In the genomic region with DNA sequence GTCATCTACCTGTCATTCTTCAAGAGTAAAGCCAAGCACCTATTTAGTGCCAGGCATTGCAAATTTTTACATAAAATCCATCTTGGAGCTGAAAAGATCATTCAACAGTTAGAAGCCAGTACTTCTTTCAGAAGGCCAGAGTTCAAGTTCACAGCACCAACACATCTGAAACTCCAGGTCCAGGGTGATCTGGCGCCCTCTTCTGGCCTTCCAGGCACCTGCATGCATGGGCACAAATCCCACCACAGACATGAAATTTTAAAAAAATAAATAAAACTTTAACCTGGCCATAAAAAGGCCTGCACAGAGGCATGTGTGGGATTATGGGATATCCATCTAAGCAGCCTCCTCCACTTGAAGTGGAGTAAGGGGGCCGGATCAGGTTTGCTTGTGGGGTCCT, we compare ENCODE assay signal across 15 mouse cellular contexts.
DNase-seq lines count a peak whose midpoint lies in the region; ATAC-seq and TF ChIP-seq lines count a peak whose summit lies in the region.
"Had no signal": no experiment of that assay in that cellular context is flagged by ENCODE, and none has a peak within 500 bp of the region (broad histone marks: within the 10 kb centered on the region; RNA-seq: fewer than 3 reads in every experiment).

No protein-coding gene starts in this region.

- POLR2A ChIA-PET in Patski (lab: Charles Lee) = no interaction called here

- H3K27ac ChIP-seq in layer of hippocampus, adult 2 months = no peak overlapping the region
- H3K27ac ChIP-seq in testis, adult 2 months (ENCODE audit: control insufficient read depth, insufficient read depth, low read depth, low read length) = no peak overlapping the region
- H3K27ac ChIP-seq: forebrain, embryonic 13.5 days; heart, embryonic 13.5 days; hindbrain, embryonic 13.5 days; stomach, embryonic 15.5 days had no signal

- H3K4me3 ChIP-seq in layer of hippocampus, adult 2 months = no peak overlapping the region
- no peak overlapping the region for H3K4me3 ChIP-seq in testis, adult 2 months (ENCODE audit: control insufficient read depth, low read depth, low read length)
- H3K4me3 ChIP-seq: forebrain, embryonic 13.5 days; heart, embryonic 13.5 days; hindbrain, embryonic 13.5 days; stomach, embryonic 15.5 days had no signal

- H3K27me3 ChIP-seq in testis, adult 2 months (ENCODE audit: control insufficient read depth, insufficient read depth, low read length) = no peaks in the 10 kb centered on the region
- peaks cover 11% of the 10 kb centered on the region for H3K27me3 ChIP-seq in Patski
- H3K27me3 ChIP-seq: stomach, embryonic 15.5 days had no signal

- in situ Hi-C loops in Patski (cut with MboI; ENCODE audit: low pct_unique_long_range_greater_than_20kb) = loop anchor here (5.0 to 25.0 kb wide), 2 partner anchors 268 to 382 kb away; no protein-coding TSS in a partner anchor

- H3K4me1 ChIP-seq in testis, adult 2 months (ENCODE audit: control insufficient read depth, insufficient read depth, low read length) = peaks cover 5% of the 10 kb centered on the region
- H3K4me1 ChIP-seq: heart, embryonic 13.5 days; stomach, embryonic 15.5 days had no signal

- no peak for DNase-seq in layer of hippocampus, adult 2 months (ENCODE audit: low spot score in 2 of 2)
- DNase-seq in layer of hippocampus, postnatal 36 days = no peak
- no peak for DNase-seq in testis, postnatal 14 days (ENCODE audit: low spot score)
- DNase-seq in Patski (ENCODE audit: low read depth, low spot score) = no peak
- DNase-seq in naive thymus-derived CD4-positive, alpha-beta T cell, adult 2 months (ENCODE audit: low read depth) = peak; percentile 16
- no peak for DNase-seq in embryo, embryonic 10 days (ENCODE audit: low spot score)
- no peak for DNase-seq in kidney, adult 11 months
- DNase-seq: cerebellum, postnatal 14 days; gastrocnemius, postnatal 10 days; right cerebral cortex, postnatal 25 days had no signal

- peak; percentile 61 for TF ChIP-seq CTCF in layer of hippocampus, adult 2 months (conservative IDR thresholded peaks at IDR 0.05)
- peak; percentile 80; the same call in 1 of the 2 replicates for TF ChIP-seq CTCF in testis, adult 2 months (IDR thresholded peaks at IDR 0.05; ENCODE audit: control insufficient read depth, insufficient read depth, insufficient replicate concordance, low read depth, low read length)
- TF ChIP-seq CTCF in Patski (IDR thresholded peaks at IDR 0.05) = peak; percentile 51

- TF ChIP-seq POLR2A in testis, adult 2 months (IDR thresholded peaks at IDR 0.05; ENCODE audit: control insufficient read depth, low read depth, low read length) = no peak

- H3K36me3 ChIP-seq in testis, adult 2 months (ENCODE audit: control insufficient read depth, insufficient read depth, low read length) = no peaks in the 10 kb centered on the region
- H3K36me3 ChIP-seq: heart, embryonic 13.5 days; hindbrain, embryonic 13.5 days; stomach, embryonic 15.5 days had no signal

- no peak for ATAC-seq in Patski
- ATAC-seq: forebrain, embryonic 13.5 days had no signal

- CTCF ChIA-PET in Patski (lab: Charles Lee) = no interaction called here
